Mouse (Mus musculus) splenic B cell, adult 2 months (primary cell): ENCODE measurements around the gene Dhx40.
A peak's percentile ranks its signal among the peaks of the same experiment; 100 is the strongest.
"Not testable (repeated sequence)": the region's sequence is repeated elsewhere in the genome, so short reads cannot be mapped to it uniquely, and the experiment has no call there.

Experiments used
- DNase-seq: peaks from one replicate; pipeline ENCODE4 v3.0.0-alpha.2; 2011; ENCODE audit warnings: low read depth, low spot score
- H3K27me3 ChIP-seq: 2 replicates; pipeline ENCODE4 v1.6.1; 2012; ENCODE audit warnings: mild to moderate bottlenecking, low read length, moderate library complexity, mixed read lengths; ENCODE audit not compliant: control insufficient read depth, poor library complexity, insufficient read depth, severe bottlenecking
- H3K36me3 ChIP-seq: 2 replicates; pipeline ENCODE4 v1.6.1; 2012; ENCODE audit warnings: mild to moderate bottlenecking, low read length, moderate library complexity, mixed read lengths; ENCODE audit not compliant: control insufficient read depth, poor library complexity, insufficient read depth, severe bottlenecking

Gene Dhx40

DNA sequence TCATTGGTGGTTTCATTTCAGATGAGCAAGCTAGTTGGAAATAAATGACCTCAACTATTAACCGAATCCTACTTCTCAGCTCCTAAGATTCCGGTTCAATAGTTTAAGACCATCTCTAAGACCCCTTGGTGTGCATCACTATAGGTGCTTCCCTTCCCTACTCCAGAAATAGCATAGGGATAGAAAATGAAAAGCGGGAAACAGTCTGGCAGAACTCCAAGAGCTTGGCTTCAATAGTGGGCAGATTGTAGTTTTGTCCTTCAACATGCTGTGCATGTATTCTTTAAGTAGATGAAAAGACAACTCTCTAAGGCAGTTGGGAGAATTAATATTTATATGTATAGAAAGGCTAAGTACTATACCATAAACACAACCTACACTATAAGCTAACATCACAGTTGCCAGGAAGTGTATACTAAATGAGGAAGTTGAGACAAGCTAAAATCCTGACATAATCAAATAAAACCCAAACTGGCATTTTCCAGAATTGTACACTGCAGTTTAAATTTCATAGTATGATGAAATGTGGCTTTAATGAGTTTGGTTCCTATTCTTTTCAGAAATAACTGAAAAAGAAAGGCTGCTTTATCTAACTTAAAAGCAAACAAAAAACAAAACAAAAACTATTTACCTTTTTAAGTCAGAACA lies 57.6 kb downstream of the Dhx40 start:
- DNase-seq: peak; percentile 39
- Histone ChIP-seq H3K36me3 (no peaks in the 10 kb centered on the region), H3K27me3 (no peaks in the 10 kb centered on the region)

DNA sequence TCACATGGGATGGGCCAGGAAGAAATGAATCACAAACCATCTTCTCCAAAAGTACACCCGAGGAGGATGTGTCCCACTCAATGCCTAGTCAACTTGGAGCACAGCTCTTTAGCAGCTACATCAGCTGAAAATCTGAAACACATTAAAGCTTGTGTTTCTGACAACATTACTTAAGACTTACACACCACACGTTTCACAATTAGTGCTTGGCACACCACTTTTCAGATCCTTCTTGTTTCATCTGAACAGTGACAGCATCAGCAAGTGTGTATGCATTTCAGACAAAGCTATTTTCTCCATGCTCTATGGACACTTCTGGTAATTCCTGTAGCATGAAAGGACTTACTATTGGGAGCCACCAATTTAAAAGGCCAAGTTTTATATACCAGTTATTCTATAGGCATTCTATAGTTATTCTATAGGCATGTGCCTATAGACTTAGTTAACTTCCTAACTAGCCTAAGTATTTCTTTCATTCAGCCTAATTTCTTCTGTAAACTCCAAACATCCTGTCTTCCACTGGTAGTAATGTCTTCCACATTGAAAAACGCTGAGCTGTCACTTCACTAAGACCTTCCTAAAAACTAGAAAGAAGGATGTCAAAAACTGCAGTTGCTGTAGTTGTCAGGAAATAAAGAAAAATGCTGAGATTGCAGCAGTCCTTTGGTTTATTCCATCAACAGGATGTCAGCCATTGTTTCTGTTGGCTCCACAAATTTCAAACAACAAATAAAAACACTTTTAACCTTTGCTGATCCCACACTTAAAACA lies 61.7 kb downstream of the Dhx40 start:
- H3K27me3 ChIP-seq: no peaks in the 10 kb centered on the region
- no peaks in the 10 kb centered on the region for H3K36me3 ChIP-seq
- no peak for DNase-seq

DNA sequence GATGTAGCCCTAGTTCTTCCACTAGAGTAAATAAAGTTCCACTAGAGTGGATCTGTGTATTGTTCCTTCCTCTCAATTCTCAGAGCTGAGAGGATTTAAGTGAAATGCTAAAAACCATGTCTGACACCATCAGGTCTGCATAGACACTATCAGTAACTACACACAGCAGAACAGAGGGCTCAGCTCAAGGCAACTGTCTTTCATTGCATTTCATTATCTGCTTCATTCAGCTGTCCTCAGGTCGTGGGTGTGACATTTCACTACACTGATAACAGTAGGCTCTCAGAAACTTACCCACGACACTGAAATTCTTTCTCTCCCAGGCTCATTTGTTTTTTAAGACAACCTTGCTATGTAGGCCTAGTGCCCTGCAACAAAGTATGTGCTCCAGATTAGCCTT lies 64.9 kb downstream of the Dhx40 start:
- DNase-seq: no peak
- no peaks in the 10 kb centered on the region for H3K27me3 ChIP-seq
- no peaks in the 10 kb centered on the region for H3K36me3 ChIP-seq

DNA sequence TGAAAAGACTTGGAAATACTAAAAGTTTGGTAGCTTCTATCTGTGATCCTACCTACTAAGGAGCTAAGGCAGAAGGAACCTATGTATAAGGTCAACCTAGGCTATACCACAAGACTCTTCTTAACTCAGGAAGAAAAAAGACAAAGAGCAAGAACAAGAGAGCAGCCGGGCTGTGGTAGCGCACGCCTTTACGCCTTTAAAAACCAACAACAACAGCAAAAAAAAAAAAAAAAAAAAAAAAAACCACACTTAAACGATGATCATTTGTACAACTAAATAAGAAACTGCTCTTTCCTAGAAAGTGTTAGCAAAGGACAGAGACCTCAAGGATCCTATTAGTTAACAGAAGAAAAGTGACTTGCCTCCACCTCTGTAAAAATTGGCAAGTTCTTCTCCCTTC lies 66.0 kb downstream of the Dhx40 start:
- no peaks in the 10 kb centered on the region for H3K36me3 ChIP-seq
- no peak for DNase-seq
- H3K27me3 ChIP-seq: no peaks in the 10 kb centered on the region

DNA sequence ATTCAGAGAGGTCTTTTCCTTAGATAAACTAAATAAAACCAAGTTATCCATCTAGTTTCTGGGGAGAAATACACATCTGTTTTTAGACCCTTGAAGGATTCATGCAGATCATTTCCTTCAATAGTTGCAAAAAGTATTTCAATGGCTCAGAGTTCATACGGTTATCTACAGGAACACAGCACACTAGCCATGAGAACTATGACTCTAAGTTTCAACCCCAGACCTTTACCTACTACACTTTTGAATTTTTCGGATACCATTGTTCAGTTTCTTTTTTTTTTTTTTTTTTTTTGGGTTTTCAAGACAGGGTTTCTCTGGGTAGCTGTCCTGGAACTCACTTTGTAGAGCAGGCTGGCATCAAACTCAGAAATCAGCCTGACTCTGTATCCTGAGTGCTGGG lies 68.1 kb downstream of the Dhx40 start:
- Histone ChIP-seq H3K27me3 (no peaks in the 10 kb centered on the region), H3K36me3 (peaks cover 7% of the 10 kb centered on the region)
- no peak for DNase-seq

DNA sequence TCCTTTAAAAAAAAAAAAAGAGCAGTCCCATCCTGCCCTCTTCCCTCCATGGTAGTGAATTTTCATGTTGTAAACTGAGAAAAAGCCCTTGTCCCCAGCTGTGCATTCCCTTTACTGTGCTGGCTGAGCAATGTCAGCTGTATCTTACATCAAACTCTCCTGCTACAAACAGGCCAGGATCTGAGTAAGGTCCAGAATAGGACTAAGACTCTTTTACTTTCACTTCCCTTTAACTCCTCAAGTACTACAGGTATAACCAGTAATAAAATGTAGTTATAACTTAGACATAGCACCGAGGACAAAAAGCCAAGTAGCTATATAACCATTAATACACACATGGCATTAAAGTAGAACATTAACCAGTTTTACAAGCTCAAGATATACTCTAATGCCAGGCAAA lies 68.6 kb downstream of the Dhx40 start:
- Histone ChIP-seq H3K27me3 (no peaks in the 10 kb centered on the region), H3K36me3 (peaks cover 8% of the 10 kb centered on the region)
- peak; percentile 69 for DNase-seq

DNA sequence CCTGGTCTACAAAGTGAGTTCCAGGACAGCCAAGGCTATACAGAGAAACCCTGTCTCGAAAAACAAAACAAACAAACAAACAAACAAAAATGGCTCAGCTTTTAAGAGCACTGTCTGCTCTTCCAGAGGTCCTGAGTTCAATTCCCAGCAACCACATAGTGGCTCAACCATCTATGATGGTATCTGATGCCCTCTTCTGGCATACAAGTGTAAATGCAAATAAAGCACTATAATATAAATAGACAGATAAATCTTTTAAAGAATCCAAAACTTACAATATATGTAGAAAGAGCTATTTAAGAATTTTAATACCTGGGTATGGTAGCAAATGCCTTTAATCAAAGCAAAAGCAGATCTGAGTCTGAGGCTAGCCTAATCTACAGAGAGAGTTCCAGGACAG lies 69.2 kb downstream of the Dhx40 start:
- not testable (repeated sequence) for H3K36me3 ChIP-seq, H3K27me3 ChIP-seq, DNase-seq

DNA sequence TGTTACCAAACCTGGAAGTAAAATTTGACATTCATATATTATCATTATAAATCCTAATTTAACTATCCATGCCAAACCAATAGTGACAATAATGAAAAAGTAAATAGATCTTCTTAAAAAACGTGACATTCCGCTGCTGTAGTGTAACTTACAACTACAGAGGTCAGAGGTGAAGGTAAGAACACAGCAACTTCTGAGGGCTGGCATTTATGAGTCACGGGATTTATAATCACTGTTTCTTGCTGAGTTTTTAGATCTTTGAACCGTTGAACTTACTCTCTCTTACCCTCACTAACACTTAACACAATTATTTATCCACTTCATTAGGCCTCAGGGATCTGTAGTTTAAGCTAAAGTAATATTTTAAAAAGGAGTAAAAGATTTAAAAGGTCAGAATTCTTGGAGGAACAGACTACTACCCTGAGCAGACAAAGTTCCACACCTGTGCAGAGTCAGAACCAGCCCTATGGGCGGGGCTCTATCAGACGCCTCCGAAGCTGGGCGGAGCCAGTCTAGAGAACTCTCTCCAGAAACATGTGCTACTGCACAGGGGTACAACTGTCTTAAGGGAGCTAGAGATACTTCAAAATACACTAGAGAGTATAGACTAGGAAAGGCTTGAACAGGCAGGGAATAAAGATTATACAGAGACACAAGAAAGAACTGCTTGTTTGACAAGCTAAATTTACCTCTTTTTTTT lies 70.1 kb downstream of the Dhx40 start:
- peak; percentile 49 for DNase-seq
- Histone ChIP-seq H3K36me3 (peaks cover 8% of the 10 kb centered on the region), H3K27me3 (no peaks in the 10 kb centered on the region)

DNA sequence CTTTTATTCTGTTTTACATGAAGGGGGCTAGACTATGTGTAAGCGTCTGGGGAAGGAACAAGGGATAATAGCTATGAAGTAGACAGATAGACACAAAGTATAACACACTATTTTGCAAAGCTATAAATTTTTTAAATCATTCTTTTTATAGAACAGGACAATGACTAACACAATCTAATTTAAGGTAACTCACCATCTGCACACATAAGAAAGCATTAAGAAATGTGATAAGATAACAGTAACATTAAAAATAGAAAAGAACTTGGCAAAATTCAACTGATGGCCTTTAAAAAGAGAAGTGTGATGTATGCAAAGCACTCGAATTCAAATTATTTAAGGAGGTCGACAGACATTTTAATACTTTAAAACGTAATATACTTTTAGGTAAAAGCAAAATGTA lies 72.6 kb downstream of the Dhx40 start:
- DNase-seq: no peak
- no peaks in the 10 kb centered on the region for H3K27me3 ChIP-seq
- H3K36me3 ChIP-seq: peaks cover 16% of the 10 kb centered on the region

DNA sequence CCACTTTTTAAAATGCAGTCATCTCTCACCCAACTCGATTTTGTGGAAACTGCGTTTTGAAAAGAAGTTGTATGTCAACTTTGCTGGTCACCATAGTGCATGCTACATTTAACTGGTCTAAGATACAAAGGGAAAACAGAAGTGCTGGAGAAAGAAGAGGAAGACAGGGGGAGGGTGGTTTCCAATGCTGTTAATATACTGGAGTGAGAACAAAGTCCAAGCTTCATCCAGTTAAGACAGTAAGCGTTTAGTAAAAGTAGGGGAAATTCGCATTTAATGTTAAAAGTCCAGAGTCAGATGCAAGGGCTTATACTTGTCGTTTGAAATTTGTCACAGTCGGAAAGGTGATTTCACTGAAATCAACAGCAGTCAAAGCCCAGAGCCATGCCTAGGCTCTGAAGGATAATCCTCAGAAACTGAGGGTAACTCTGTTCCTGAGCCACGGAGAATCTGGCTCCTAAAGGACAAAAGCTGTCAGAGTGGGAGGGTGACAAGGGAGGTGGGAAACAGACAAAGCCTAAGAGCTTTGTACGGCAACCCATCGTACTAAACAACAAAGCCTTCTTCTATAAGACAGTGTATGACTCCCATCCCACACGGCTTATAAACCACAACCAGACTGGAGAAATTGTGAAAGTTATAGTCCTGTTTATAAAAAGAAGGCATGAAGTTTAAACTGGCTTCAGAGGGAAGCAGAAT lies 73.2 kb downstream of the Dhx40 start:
- Histone ChIP-seq H3K27me3 (no peaks in the 10 kb centered on the region), H3K36me3 (peaks cover 16% of the 10 kb centered on the region)

DNA sequence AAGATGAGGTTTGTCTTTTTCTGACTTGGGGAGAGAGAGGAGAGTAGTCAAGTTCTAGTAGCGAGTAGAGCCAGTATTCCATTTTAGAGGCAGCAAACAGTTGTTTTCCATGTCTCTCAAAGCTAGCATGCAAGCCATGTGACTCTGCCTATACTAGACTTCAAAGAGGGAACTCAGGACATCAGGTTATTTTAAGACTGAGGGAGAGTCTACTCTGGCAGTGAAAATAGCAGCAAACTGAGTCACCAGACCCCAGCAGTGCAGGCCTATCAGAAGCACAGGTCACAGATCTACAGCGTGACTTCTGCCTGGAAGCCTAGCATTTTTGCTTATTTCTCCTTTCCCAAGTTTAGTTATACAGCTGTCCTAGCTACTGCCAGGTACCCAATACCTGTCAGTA lies 76.1 kb downstream of the Dhx40 start:
- H3K27me3 ChIP-seq: no peaks in the 10 kb centered on the region
- peaks cover 21% of the 10 kb centered on the region for H3K36me3 ChIP-seq
- no peak for DNase-seq

More for the DNA sequence above, 73.2 kb downstream of the Dhx40 start:
- DNase-seq: no peak

DNA sequence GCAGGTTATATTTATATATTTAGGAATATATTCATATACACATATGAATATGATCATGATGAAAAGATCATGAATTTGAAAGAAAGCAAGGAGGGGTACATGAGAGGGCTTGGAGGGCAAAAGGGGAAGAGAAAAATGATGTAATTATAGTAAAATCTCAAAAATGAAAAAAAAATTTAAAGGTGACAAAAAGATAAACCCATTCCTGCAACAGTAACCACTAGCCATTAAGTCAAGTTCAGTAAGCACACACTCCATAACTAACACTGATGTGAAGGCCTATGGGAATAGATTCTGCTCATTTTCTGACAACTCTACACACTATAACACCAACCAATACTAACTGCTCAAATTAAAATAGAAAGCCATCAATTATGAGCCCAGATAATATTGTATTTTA lies 81.9 kb downstream of the Dhx40 start:
- DNase-seq: no peak
- no peaks in the 10 kb centered on the region for H3K27me3 ChIP-seq
- H3K36me3 ChIP-seq: peaks cover 18% of the 10 kb centered on the region

DNA sequence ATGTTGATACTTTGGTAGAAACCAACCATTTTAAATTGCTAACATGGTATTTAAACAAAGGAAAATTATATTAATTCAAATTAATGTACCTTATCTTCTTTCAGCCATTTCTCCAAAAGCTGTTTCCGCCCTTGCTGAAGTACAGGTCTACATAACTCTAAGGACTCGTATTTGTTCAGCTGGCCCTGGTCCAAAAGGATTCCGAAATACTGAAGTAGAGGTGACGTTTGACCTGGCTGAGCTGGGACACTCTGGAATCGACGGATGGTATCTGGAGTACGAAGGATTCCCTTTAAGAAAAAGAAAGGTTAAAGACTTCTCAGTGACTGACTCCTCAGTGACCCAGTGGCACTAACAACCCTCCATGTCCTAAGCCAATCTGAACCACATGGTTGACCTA lies 82.6 kb downstream of the Dhx40 start:
- H3K27me3 ChIP-seq: no peaks in the 10 kb centered on the region
- no peak for DNase-seq
- H3K36me3 ChIP-seq: peaks cover 19% of the 10 kb centered on the region

DNA sequence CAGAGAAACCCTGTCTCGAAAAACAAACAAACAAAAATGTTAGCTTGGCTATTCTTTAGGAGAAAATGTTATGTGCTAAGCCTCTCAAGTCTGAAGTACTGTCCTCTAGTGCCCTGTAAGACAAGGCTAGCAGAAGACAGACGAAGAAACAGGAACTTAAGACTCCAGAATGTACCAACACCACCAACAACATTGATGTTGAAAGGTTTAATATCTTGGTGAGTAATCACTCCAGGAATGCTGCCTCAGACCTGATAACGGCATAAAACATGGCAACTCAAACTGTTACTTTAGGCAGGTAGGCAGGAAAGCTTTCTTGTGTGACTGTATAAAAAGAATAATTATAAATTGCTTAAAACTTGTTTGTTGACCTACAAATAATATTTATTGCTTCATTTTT lies 83.5 kb downstream of the Dhx40 start:
- Histone ChIP-seq H3K36me3 (peaks cover 22% of the 10 kb centered on the region), H3K27me3 (no peaks in the 10 kb centered on the region)
- no peak for DNase-seq

DNA sequence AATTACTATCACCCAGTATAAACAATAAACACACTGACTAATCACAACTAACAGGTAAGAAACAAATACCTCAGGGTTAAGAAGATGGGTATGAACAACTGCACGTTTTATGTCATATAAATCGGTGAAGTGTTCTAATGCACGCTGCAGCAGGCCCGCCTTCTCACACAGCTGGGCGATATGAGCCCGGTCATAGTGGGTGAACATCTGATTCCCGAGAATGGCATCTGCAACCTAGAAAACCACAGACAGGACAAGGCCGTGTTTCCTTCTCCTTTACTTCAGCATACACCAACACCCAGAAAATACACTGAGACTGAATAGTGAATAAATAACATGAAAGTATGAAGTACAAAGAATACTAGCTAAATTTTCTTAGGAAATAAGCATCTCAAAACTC lies 88.2 kb downstream of the Dhx40 start:
- peak; percentile 50 for DNase-seq
- Histone ChIP-seq H3K36me3 (peaks cover 9% of the 10 kb centered on the region; the same call in 1 of the 2 replicates), H3K27me3 (no peaks in the 10 kb centered on the region)
